Mouse (Mus musculus) CD8-positive naive resting alpha-beta T cell, adult 2 months (primary cell): Measurements from ENCODE around the gene Yipf6.
"Not testable (repeated sequence)": the region's sequence is repeated elsewhere in the genome, so short reads cannot be mapped to it uniquely, and the experiment has no call there.

Experiments
- DNase-seq, 2 experiments: peaks; one replicate each; pipeline ENCODE4 v3.0.0; 2022; ENCODE audit warnings: low read depth in 2 of 2, low spot score in 2 of 2

Gene Yipf6

GRCm38 (mm10) chrX:98936101-98936500, at the start of gene Yipf6:
Gene Yipf6, plus strand, starts transcription at chrX:98936316.
- DNase-seq = no peak

GRCm38 (mm10) chrX:98890072-98890405, 46.1 kb upstream of the Yipf6 start:
- DNase-seq = no peak

- no peak for DNase-seq
Observed at GRCm38 (mm10) chrX:98890406-98891116, 45.6 kb upstream of the Yipf6 start, which contains the start of gene Ophn1. Gene Ophn1, minus strand, starts transcription at chrX:98891025.

GRCm38 (mm10) chrX:98898307-98898706, 37.8 kb upstream of the Yipf6 start:
- DNase-seq = no peak

- DNase-seq = no peak
Observed at GRCm38 (mm10) chrX:98904226-98904625, 31.9 kb upstream of the Yipf6 start.

- DNase-seq = no peak
Observed at GRCm38 (mm10) chrX:98908910-98909309, 27.2 kb upstream of the Yipf6 start.

- peak in 1 of 2 experiments; percentile 16 for DNase-seq
Observed at GRCm38 (mm10) chrX:98919423-98919822, 16.7 kb upstream of the Yipf6 start.

GRCm38 (mm10) chrX:98936707-98937554, 815 bp downstream of the Yipf6 start:
- DNase-seq = peak; percentile 95

GRCm38 (mm10) chrX:98937555-98938294, 1.6 kb downstream of the Yipf6 start:
- DNase-seq = peak; percentile 83 to 87

GRCm38 (mm10) chrX:98953941-98954340, 17.8 kb downstream of the Yipf6 start:
- no peak for DNase-seq

GRCm38 (mm10) chrX:98958287-98958686, 22.2 kb downstream of the Yipf6 start:
- DNase-seq = no peak

- DNase-seq = no peak
Observed at GRCm38 (mm10) chrX:98959050-98959449, 22.9 kb downstream of the Yipf6 start.

- no peak for DNase-seq
Observed at GRCm38 (mm10) chrX:98963742-98964141, 27.6 kb downstream of the Yipf6 start.

GRCm38 (mm10) chrX:98964513-98964912, 28.4 kb downstream of the Yipf6 start:
- DNase-seq = no peak

GRCm38 (mm10) chrX:98986611-98987010, 50.5 kb downstream of the Yipf6 start:
- not testable (repeated sequence) for DNase-seq

- no peak for DNase-seq
Observed at GRCm38 (mm10) chrX:98989574-98989973, 53.5 kb downstream of the Yipf6 start.
